Comparison of ENCODE assay signal across 14 mouse cellular contexts in genomic region chr17:5806823-5807222, GRCm38 (mm10).
"Had no signal": no experiment of that assay in that cellular context is flagged by ENCODE, and none has a peak within 500 bp of the region (broad histone marks: within the 10 kb centered on the region; RNA-seq: fewer than 3 reads in every experiment).

No protein-coding gene starts in this region.

- H3K27me3 ChIP-seq: limb, embryonic 12.5 days; lung, embryonic 15.5 days; neural tube, embryonic 13.5 days had no signal

- H3K9me3 ChIP-seq: limb, embryonic 12.5 days; lung, embryonic 15.5 days; midbrain, embryonic 10.5 days; neural tube, embryonic 13.5 days had no signal

- H3K4me1 ChIP-seq: midbrain, embryonic 10.5 days; neural tube, embryonic 13.5 days had no signal

- H3K36me3 ChIP-seq: limb, embryonic 12.5 days; lung, embryonic 15.5 days; midbrain, embryonic 10.5 days; neural tube, embryonic 13.5 days had no signal

- DNase-seq: kidney, adult 11 months; kidney, adult 9 months; kidney, postnatal 36 days; lung, postnatal 14 days; retina, postnatal 1 day; right cerebral cortex, postnatal 4 days; spleen, adult 18-20 months; thymus, postnatal 36 days had no signal

- H3K27ac ChIP-seq: kidney, postnatal 0 days; lung, embryonic 15.5 days; midbrain, embryonic 10.5 days; neural tube, embryonic 13.5 days had no signal

- H3K4me3 ChIP-seq: limb, embryonic 12.5 days; lung, embryonic 15.5 days; midbrain, embryonic 10.5 days; neural tube, embryonic 13.5 days had no signal

- H3K4me2 ChIP-seq: limb, embryonic 12.5 days; lung, embryonic 15.5 days; neural tube, embryonic 13.5 days had no signal

- H3K9ac ChIP-seq: limb, embryonic 12.5 days; lung, embryonic 15.5 days; neural tube, embryonic 13.5 days had no signal

- ATAC-seq: midbrain, embryonic 16.5 days had no signal
